Mouse (Mus musculus) stomach, postnatal 0 days (tissue): ENCODE measurements at regions not wholly inside any gene's neighbourhood (a gene's known extent, or its start where the extent isn't known, plus 50 kb on each side); places are given as distances from the start of the nearest gene placed in this dataset.

Experiments
- CTCF ChIP-seq: IDR thresholded peaks from 2 replicates; pipeline ENCODE4 v1.5.1; 2016; ENCODE audit warnings: antibody characterized with exemption, low read depth, mild to moderate bottlenecking, moderate library complexity
- EP300 ChIP-seq: optimal IDR thresholded peaks from 2 replicates; pipeline ENCODE3; 2016; ENCODE audit warnings: antibody characterized with exemption

DNA sequence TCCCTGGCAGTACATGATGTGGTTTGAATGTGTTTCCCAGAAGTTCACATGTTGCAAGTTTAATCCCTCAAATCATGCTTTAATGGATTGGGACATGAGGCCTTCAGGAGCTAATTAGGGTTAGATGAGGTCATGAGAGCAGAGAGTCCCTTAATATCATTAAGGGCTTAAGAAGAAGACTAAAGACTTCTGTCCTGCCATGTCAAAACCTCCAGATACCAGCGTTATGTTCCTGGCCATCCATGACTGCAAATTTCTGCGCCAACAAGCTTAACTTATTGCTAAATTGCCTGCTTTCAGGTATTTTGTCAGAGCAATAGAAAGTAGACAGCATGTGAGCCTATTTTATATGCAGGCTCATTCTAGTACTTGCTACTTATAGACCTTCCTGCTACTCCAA, 282.1 kb upstream of the Cdyl start:
- TF ChIP-seq CTCF (no peak), EP300 (no peak)
